Mouse (Mus musculus): ENCODE data around the gene Wdfy3. TPM values are rescaled to one million over a fixed set of nuclear protein-coding genes. Genes with fewer than 3 reads are reported as not detected.
"Not testable (repeated sequence)": the region's sequence is repeated elsewhere in the genome, so short reads cannot be mapped to it uniquely, and the experiment has no call there.

The Wdfy3 gene
- total RNA-seq (2021) = 10 to 100 TPM; 31.2 to 31.9 TPM

DNA sequence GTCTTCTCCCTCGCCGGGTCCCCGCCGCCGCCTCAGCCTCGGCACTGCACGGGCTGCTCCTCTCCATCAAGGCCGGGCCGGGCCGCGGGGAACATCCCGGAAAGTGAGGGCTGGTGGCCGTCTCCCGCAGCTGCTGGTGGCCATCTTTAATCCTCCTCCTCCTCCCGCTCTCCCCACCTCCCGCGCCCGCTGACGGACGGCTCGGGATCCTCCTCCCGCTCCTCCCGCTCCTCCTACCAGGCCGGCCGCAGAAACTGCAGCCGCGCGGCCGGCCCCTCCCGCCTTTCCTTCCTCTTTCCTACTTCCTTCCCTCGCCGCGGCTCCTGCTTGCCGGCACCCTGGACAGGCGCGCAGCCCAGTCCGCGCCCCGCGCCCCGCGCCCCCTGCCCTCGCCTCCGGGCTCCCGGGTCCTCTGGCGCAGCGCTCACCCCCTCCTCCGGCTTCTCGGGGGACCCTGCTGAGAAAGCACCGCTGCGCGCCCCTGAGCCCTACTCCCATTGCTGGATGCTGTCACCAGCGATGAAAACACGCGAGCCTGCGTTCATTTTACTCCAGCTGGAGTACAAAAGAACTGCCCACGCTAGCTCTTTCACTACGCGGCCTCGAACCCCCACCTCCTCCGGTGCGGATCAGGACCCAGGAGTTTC lies at the start of gene Wdfy3:
Gene Wdfy3, minus strand, starts transcription at position 155 of the 647 bp plus-strand sequence.
- peak; percentile 86 to 91 for DNase-seq
- intact Hi-C loops (cut with DNase I) = loop anchor here (2.0 kb wide), 2 partner anchors 67 to 133 kb away; no protein-coding TSS in a partner anchor

- intact Hi-C loops (cut with DNase I) = no loop called here
- DNase-seq = no peak
Observed at GRCm38 (mm10) chr5:102113009-102113408, 43.3 kb upstream of the Wdfy3 start.

DNA sequence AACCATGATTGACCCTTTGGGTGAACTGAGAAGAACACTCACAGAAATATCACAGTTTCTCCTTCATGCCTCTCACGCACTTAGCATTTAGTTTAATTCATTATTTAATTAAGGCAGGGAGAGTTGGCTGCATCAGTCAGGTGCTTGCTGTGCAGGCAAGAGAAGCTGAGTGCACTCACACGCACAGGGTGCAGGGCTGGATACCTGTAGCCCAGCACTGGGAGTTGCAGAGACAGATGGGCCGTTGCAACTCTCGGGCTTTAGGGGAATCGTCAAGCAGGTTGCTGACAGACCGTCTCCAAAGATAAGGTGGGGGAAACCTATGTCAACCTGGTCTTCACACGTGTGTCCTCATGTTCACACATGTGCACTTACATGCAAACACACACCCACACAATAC lies 42.3 kb upstream of the Wdfy3 start:
- DNase-seq = no peak
- intact Hi-C loops (cut with DNase I) = no loop called here

DNA sequence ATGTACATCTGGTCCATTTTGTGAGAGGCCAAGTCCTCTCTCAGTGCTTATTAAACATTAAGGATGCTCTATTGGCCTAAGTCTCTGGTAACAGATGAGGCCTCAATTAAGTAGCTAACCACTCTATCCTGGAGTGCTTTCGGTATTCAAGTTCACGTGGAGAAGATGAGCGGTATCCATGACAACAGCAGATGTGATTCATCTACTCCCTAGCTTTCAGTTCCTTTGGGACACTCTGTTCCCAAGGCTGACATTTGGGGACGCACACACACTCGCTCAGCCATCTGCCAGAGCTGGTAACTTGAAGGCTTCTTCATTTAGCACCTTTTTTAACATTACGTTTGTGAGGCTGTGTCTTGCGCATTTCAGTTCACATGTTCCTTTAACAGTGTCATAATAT lies 40.3 kb upstream of the Wdfy3 start:
- DNase-seq = no peak
- intact Hi-C loops (cut with DNase I) = no loop called here

GRCm38 (mm10) chr5:102105919-102106318 lies 36.2 kb upstream of the Wdfy3 start:
- intact Hi-C loops (cut with DNase I) = no loop called here
- no peak for DNase-seq

- intact Hi-C loops (cut with DNase I) = not testable (repeated sequence)
Observed at GRCm38 (mm10) chr5:102101815-102102214, 32.1 kb upstream of the Wdfy3 start.

GRCm38 (mm10) chr5:102100246-102101241 lies 30.8 kb upstream of the Wdfy3 start:
- DNase-seq = no peak
- intact Hi-C loops (cut with DNase I) = no loop called here

More at GRCm38 (mm10) chr5:102101815-102102214, 32.1 kb upstream of the Wdfy3 start:
- DNase-seq = not testable (repeated sequence)

DNA sequence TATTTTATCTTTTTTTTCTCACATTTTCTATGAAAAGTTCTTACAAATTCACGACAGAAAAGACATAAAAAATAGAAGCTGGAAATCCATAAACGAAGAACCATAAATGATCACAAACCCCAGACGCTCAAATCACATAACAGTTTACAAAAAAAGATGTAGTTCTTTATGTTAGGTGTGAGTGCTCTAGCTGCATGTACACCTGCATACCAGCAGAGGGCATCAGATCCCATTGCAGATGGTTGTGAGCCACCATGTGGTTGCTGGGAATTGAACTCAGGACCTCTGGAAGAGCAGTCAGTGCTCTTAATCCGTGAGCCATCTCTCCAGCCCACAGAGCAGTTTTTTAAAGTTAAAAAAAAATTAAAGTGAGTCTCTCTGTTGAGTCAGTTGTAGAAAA lies 25.9 kb upstream of the Wdfy3 start:
- DNase-seq = no peak
- intact Hi-C loops (cut with DNase I) = no loop called here

DNA sequence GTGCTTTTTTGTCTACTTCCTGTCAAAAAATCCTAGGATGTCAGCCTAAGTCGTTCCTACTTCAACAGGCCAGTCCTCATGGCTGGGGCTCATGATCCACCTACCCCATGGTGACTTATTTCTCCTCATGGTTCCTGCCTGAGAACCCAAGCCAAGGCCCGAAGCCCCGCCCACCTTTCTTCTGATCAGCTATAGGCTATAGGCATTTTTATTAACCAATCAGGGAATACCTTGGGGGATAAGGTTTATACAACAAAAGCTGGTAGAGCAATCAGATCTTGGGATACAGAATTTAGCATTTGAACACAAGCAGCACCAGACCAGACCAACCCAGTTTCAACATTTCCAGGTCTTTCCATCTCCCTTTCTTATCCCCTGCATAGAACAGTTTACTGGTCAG lies 21.0 kb upstream of the Wdfy3 start:
- intact Hi-C loops (cut with DNase I) = no loop called here
- DNase-seq = no peak

DNA sequence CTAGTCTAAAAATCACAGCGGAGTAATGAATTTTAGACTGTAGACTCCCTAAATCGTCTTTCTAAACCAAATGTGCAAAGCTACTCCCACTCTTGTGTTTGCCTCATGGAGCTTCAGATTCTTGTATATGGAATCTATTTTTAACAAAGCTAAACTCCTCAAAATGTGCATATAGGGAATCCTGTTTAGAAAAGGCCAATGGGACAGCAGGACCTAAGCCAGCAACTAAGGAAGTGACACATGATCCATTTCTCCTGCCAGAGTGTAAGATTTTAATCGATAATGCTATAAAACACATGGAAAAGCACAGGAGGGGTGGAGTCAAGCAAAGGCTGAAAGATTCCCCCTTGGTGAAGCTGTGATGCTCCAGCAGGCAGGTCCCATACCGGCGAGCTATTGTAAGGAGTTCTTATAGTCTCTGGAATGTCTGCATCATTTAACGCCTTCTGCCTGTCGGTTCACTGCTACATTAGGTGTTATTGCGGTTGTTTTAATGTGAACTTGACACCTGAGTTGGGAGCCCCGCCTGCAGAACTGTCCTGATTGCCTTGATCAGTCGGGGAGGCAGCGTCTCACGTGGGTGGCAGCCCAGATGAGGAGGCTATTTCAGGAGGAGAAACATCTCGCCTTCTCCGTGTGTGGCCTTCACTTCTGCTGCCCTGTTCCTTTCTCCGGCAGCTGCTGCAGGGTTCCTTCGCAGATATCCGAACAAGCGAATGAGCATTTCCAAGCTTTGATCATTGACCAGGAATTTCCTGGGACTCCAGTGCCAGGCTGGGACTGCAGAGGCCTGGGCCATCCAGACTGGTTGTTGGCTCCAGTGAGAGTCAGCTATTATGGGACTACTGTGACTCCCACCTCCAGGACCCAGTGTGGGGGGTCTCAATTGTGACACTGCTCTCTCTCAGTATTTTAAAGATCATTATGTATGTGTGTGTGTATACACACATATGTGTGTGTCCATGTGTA lies 15.3 kb upstream of the Wdfy3 start:
- no peak for DNase-seq
- intact Hi-C loops (cut with DNase I) = no loop called here

DNA sequence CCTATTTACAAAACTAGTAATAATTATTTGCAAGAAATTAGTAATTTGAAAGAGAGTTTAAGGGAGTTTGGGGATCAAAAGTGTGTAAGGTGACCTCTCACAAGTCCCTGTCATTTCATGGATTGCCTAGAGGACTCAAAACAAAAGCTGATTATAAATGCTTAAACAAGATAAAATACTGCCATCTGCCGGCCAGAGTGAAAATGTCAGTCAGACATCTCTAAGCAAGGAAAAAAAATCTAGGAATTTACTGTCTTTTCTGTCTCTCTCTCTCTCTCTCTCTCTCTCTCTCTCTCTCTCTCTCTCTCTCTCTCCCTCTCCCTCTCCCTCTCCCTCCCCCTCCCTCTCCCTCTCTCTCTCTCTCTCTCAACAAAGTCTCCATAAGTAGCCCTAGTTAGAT lies 4.4 kb upstream of the Wdfy3 start:
- peak; percentile 61 to 74 for DNase-seq
- intact Hi-C loops (cut with DNase I) = loop anchor here (1.0 kb wide), 1 partner anchor 180 kb away; no protein-coding TSS in a partner anchor

GRCm38 (mm10) chr5:102072057-102072456 lies 2.3 kb upstream of the Wdfy3 start:
- intact Hi-C loops (cut with DNase I) = no loop called here
- no peak for DNase-seq

DNA sequence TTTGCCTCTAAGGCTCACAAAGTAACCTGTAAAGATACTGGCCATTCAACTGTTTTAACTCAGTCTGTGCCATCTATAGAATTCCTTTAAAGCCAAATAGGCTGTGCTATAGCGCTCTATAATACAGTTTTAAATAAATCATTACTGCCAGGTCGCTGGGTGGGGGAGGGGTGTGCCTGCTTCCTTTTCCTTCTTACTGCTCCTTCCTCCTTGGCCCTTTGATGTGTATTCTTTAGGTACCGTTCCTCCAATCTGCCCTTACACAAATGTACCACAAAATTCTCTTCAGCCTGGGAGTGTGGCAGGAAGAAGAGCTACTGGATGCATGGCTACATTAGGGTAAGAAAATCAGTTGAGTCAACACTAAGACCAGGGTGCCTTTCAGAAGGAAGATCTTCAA lies 1.5 kb upstream of the Wdfy3 start:
- DNase-seq = no peak
- intact Hi-C loops (cut with DNase I) = loop anchor here (2.0 kb wide), 1 partner anchor 134 kb away; no protein-coding TSS in a partner anchor

DNA sequence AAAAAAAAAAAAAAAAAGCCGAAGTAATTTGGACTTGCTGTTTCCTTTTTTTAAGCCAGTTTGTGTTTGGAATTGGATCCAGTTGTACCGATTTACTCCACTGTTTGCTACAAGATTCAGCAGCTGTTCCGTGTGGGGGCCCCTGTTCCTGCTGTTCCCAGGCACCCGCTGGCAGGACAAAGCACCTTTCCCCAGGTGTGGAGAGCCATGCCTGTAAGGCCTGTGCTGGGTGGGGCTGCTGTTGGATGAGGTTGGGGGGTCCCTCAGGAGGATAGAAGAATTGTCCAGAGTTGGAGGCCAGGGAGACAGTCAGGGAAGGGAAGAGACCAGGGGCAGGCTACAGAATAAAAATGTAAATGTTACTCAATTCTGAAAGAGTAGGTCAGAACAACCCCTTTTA lies 1.1 kb upstream of the Wdfy3 start:
- DNase-seq = no peak
- intact Hi-C loops (cut with DNase I) = loop anchor here (2.0 kb wide), 1 partner anchor 134 kb away; no protein-coding TSS in a partner anchor

DNA sequence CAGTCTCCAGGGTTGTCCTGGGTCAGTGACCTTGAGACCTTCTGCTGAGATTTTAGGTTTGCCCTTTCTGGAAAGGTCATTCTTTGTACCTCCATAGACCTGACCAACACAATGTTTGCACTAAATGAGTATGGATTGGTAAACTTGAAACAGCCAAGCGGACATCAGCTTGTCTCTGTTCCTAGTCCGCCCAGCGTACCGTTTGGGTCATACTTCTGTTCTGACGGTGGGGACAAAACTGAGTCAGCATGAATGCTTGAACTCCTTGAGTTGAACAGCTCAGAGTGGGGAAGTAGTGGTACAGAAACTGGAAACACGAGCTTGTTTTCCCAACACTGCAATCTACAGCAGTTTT lies 670 bp upstream of the Wdfy3 start:
- peak in 1 of 2 experiments; percentile 45 for DNase-seq
- intact Hi-C loops (cut with DNase I) = loop anchor here (2.0 kb wide), 1 partner anchor 134 kb away; no protein-coding TSS in a partner anchor

GRCm38 (mm10) chr5:102069051-102069766 lies 512 bp downstream of the Wdfy3 start:
- intact Hi-C loops (cut with DNase I) = loop anchor here (2.0 kb wide), 1 partner anchor 66 kb away; no protein-coding TSS in a partner anchor
- DNase-seq = peak in 1 of 2 experiments; percentile 63

- DNase-seq = no peak
- intact Hi-C loops (cut with DNase I) = no loop called here
Observed at GRCm38 (mm10) chr5:102066458-102066857, 3.3 kb downstream of the Wdfy3 start.

DNA sequence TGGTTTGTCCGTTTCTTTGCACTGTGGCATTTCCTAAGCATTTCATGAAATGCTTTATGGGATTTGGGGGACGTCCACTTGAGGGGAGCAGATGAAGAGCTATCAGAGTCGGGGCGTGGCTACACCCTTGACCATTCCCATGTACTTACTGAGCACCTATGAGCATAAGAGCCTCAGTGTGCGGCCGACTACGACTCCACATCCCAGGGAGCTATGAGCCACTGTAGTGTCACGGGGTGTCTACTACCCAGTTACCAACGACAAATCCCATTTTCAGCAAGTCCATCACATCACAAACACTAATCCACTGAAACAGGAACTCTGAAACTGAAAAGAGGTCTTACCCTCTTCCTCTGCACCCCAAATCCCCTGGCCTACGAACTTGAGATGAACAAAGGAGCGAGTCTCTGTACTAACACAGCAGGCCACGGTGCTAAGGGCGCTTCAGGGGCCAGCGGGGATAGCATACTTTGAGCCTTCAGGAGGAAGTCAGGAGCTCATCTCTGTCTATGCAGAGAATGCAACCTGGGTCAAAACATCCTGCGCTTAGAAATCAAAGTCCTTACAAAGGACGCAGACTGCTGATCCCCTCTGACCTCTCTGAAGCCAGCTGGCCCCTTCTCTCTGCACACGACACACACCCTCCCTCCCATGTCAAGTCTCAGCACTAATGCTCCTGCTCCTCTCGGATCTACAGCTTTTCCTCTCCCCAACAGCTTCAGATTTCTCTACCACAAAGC lies 6.5 kb downstream of the Wdfy3 start:
- DNase-seq = no peak
- intact Hi-C loops (cut with DNase I) = no loop called here

DNA sequence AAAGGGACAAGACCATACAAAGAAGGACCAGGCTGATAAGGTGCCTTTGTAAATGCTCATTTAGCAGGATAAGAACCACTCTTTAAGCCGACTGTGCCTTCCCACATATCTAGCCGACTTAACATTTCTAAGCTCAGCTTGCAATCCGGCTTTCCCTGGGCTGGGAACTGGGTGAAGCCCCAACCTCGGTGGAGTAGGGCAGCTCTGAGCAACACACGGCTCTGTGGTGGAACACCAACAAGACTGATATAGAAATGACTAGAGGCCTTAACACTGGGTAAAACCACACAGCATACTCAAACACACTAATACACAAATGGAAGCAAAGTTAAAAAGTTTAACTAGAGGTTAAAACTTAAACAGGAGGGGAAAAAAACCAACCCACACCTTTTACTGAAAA lies 7.9 kb downstream of the Wdfy3 start:
- intact Hi-C loops (cut with DNase I) = no loop called here
- DNase-seq = no peak

All from heart, postnatal 36 days (tissue).